Mouse (Mus musculus): Measurements from ENCODE around the gene Dph5. TPM values are rescaled to one million over a fixed set of nuclear protein-coding genes. Genes with fewer than 3 reads are reported as not detected.

Dph5 gene
- polyA plus RNA-seq, 1 experiment from 2014 or later = 15.4 TPM

DNA sequence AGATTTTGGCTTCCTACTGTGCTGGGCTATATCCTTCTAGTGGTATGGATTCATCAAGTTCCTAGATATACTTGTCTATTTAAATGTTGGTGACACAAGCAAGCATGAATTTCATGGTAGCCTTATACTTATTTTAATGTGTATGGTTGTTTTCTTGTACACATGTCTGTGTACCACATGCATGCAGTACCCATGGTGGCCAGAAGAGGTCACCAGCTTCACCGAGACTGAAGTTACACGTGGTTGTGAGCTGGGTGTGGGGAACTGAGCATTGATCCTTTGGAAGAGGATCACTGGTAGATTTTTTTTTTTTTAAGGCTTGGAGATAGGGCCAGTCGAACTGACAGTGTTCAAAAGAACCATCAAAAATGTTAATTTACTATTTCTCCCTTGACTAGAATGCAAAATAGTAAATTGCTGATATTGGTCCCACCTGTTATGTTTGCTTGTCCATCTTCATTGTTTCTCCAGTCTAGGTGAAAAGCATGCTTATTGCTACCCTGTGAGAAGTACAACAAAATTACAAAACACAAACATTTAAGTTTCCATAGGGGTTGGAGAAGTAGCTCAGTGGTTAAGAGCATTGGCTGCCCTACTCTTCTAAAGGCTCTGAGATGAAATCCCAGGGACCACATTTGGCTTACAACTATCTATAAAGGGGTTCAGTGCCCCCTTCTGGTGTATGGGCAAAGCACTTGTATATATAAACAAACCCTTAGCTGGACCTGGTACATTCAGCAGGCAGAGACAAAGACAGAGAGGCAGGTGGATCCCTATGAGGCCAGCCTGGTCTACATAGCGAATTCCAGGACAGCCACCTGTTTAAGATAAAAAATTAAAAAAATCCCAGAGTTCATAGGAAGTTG is 49.3 kb downstream of the Dph5 start:
- no peak for ATAC-seq (ENCODE audit: insufficient read depth)
- no peak overlapping the region for H3K4me2 ChIP-seq

GRCm38 (mm10) chr3:115937807-115938206 is 50.2 kb downstream of the Dph5 start:
- Histone ChIP-seq H3K27ac (replicated peaks) (no peak overlapping the region), H3K4me2 (no peak overlapping the region), H3K27me3 (no peaks in the 10 kb centered on the region), H3K36me3 (replicated peaks) (peaks cover 15% of the 10 kb centered on the region; the same call in 1 of the 2 replicates), H3K4me1 (replicated peaks) (no peaks in the 10 kb centered on the region), H3K4me3 (replicated peaks) (no peak overlapping the region), H3K9ac (no peak overlapping the region), H3K9me3 (replicated peaks) (no peaks in the 10 kb centered on the region)
- ATAC-seq (ENCODE audit: insufficient read depth) = no peak
- 81% methylated on average over 10 of the region's 10 CpGs for WGBS (ENCODE audit: insufficient replicate concordance)

More for the DNA sequence above, 49.3 kb downstream of the Dph5 start:
- H3K4me3 ChIP-seq (replicated peaks) = no peak overlapping the region
- 33% methylated on average over 4 of the region's 4 CpGs for WGBS (ENCODE audit: insufficient replicate concordance)
- no peaks in the 10 kb centered on the region for H3K4me1 ChIP-seq (replicated peaks)
- H3K9ac ChIP-seq = no peak overlapping the region
- no peak overlapping the region for H3K27ac ChIP-seq (replicated peaks)
- H3K27me3 ChIP-seq = no peaks in the 10 kb centered on the region
- H3K9me3 ChIP-seq (replicated peaks) = no peaks in the 10 kb centered on the region
- peaks cover 9% of the 10 kb centered on the region; the same call in 1 of the 2 replicates for H3K36me3 ChIP-seq (replicated peaks)

GRCm38 (mm10) chr3:115940510-115940909 is 52.9 kb downstream of the Dph5 start:
- Histone ChIP-seq H3K9ac (no peak overlapping the region), H3K27me3 (no peaks in the 10 kb centered on the region), H3K36me3 (replicated peaks) (peaks cover 28% of the 10 kb centered on the region), H3K4me2 (no peak overlapping the region), H3K4me3 (replicated peaks) (no peak overlapping the region), H3K4me1 (replicated peaks) (no peaks in the 10 kb centered on the region), H3K9me3 (replicated peaks) (no peaks in the 10 kb centered on the region), H3K27ac (replicated peaks) (no peak overlapping the region)
- 76% methylated on average over 4 of the region's 4 CpGs for WGBS (ENCODE audit: insufficient replicate concordance)
- no peak for ATAC-seq (ENCODE audit: insufficient read depth)

DNA sequence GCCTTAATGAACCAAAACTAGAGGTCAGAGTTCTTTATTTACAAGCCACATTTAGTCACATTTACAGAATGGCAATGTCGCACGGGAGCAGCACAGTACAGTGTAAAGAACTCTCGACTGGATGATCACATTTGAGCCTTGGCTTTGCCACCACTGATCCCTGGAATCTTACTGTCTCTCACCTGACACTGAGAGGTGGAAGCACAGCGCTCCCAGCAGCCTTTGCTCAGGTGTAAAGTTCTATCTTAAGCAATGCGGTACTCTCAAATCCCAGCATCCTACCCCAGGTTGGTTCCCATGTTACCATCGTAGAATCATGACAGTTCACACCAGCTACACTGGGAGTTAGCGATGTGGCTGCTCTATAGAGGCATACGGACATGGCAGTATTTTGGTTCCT is 53.8 kb downstream of the Dph5 start:
- 81% methylated on average over 8 of the region's 8 CpGs for WGBS (ENCODE audit: insufficient replicate concordance)
- no peak for ATAC-seq (ENCODE audit: insufficient read depth)
- Histone ChIP-seq H3K27me3 (no peaks in the 10 kb centered on the region), H3K4me3 (replicated peaks) (no peak overlapping the region), H3K9ac (no peak overlapping the region), H3K4me2 (no peak overlapping the region), H3K4me1 (replicated peaks) (0 out of 2 replicates have a peak, but pooled peaks cover 3% of the 10 kb centered on the region), H3K27ac (replicated peaks) (no peak overlapping the region), H3K36me3 (replicated peaks) (peaks cover 33% of the 10 kb centered on the region), H3K9me3 (replicated peaks) (no peaks in the 10 kb centered on the region)

DNA sequence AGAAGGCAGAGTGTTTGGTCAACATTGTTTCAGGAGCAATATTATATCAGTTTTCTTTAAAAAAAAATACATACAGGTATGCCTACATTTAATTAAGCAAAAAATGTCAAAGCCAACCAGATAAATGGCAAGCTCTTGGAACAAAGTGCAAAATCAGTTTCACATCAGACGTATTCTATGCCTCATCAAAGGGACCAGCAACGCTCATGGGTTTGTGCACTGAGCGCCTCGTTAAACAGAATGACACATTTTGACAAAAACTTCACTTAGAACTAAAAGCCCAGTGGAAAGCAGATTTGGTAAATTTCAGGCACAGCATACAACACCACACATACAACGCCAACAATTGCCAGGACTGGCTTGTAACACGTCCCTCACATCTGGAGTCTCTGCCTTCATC is 56.7 kb downstream of the Dph5 start:
- Histone ChIP-seq H3K4me2 (no peak overlapping the region), H3K27me3 (no peaks in the 10 kb centered on the region), H3K4me3 (replicated peaks) (no peak overlapping the region), H3K36me3 (replicated peaks) (peaks cover 34% of the 10 kb centered on the region), H3K4me1 (replicated peaks) (0 out of 2 replicates have a peak, but pooled peaks cover 3% of the 10 kb centered on the region), H3K27ac (replicated peaks) (no peak overlapping the region), H3K9me3 (replicated peaks) (no peaks in the 10 kb centered on the region), H3K9ac (no peak overlapping the region)
- 84% methylated on average over 6 of the region's 6 CpGs for WGBS (ENCODE audit: insufficient replicate concordance)
- no peak for ATAC-seq (ENCODE audit: insufficient read depth)

- peaks cover 3% of the 10 kb centered on the region; the same call in 1 of the 2 replicates for H3K4me1 ChIP-seq (replicated peaks)
- WGBS (ENCODE audit: insufficient replicate concordance) = 83% methylated on average over 8 of the region's 8 CpGs
- H3K27me3 ChIP-seq = no peaks in the 10 kb centered on the region
- peaks cover 38% of the 10 kb centered on the region for H3K36me3 ChIP-seq (replicated peaks)
- ATAC-seq (ENCODE audit: insufficient read depth) = no peak
- no peak overlapping the region for H3K27ac ChIP-seq (replicated peaks)
- no peaks in the 10 kb centered on the region for H3K9me3 ChIP-seq (replicated peaks)
- no peak overlapping the region for H3K9ac ChIP-seq
- no peak overlapping the region for H3K4me2 ChIP-seq
- no peak overlapping the region for H3K4me3 ChIP-seq (replicated peaks)
Observed at GRCm38 (mm10) chr3:115946272-115946671, 58.6 kb downstream of the Dph5 start.

DNA sequence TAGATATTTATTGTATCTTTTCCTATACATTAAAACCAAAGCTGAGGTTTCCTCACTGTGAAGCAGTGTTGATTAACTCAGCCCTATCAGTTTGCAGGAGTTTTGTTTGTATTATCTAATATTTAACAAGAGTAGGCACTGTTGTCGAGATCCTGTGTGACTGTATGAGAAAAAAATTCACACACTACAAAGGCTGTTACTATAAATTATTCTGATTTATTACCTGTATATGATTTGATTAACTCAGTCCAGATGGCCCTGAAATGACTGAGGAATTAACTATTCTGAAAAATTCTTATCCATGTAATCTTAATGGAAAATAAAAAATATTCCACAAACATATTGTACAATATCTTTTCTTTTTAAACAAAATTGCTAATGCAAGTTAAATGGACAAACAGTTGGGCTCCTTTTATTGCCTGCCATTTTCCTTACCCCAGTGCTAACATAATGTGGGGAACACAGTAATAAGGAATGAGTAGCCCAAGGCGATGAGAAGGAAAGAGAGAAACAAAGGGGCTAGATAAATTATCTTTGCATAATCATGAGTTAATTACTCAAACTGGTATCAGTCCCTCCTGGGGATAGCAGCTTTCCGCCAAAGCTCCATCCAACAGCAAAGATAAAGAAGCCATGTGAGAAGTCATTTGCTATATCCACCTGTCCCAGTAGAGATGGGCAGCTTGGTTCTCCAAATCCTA is 61.7 kb downstream of the Dph5 start:
- Histone ChIP-seq H3K27ac (replicated peaks) (no peak overlapping the region), H3K4me1 (replicated peaks) (peaks cover 3% of the 10 kb centered on the region; the same call in 1 of the 2 replicates), H3K4me3 (replicated peaks) (no peak overlapping the region), H3K9ac (no peak overlapping the region), H3K27me3 (no peaks in the 10 kb centered on the region), H3K36me3 (replicated peaks) (peaks cover 39% of the 10 kb centered on the region), H3K4me2 (no peak overlapping the region), H3K9me3 (replicated peaks) (no peaks in the 10 kb centered on the region)
- no peak for ATAC-seq (ENCODE audit: insufficient read depth)
- WGBS (ENCODE audit: insufficient replicate concordance) = 59% methylated on average over 3 of the region's 3 CpGs

DNA sequence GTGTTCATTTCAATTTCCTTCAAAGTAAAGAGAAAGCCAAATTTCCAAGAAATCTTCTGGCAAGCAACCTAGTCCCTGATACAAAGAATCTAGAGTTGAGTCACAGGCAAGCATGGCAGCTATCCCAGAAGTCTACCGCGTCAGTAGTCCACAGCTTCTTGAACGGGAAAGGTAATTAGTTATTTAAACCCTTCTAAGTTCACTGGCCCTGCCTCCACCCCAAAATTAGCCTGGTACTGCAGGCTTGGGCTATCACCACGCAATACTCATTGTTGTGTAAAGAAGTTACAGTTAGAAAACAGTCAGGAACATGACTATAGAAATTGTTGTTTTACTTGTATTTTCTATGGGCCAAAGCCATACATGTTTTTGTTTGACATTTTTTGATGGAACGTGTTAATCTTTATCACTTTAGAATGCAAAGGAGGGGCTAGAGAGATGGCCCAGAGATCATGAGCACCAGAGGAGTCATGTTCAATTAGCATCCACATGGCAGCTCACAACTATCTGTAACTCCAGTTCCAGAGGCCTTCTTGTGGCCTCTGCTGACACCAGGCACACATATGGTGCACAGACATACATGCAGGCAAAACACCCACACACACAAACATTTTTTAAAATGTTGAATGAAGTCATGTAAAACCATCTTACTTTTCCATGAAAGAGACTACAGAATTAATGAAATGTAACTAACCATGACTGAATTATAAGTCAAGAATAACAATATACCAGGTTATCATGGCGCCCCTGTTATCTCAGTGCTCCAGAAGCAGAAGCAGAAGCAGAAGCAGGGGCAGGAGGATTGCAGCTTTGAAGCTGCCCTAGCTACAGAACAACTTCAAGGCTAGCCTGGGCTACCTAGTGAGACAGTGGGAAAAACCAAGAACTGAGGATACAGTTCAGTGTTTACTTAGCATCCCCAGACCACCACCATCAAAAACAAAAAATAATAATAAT is 62.6 kb downstream of the Dph5 start:
- Histone ChIP-seq H3K27me3 (no peaks in the 10 kb centered on the region), H3K4me2 (no peak overlapping the region), H3K27ac (replicated peaks) (no peak overlapping the region), H3K4me3 (replicated peaks) (no peak overlapping the region), H3K36me3 (replicated peaks) (peaks cover 35% of the 10 kb centered on the region), H3K4me1 (replicated peaks) (peaks cover 3% of the 10 kb centered on the region; the same call in 1 of the 2 replicates), H3K9ac (no peak overlapping the region), H3K9me3 (replicated peaks) (no peaks in the 10 kb centered on the region)
- no peak for ATAC-seq (ENCODE audit: insufficient read depth)
- WGBS (ENCODE audit: insufficient replicate concordance) = 76% methylated on average over 6 of the region's 6 CpGs

GRCm38 (mm10) chr3:115951221-115951620 is 63.6 kb downstream of the Dph5 start:
- no peak overlapping the region for H3K4me3 ChIP-seq (replicated peaks)
- H3K9me3 ChIP-seq (replicated peaks) = no peaks in the 10 kb centered on the region
- H3K36me3 ChIP-seq (replicated peaks) = peaks cover 29% of the 10 kb centered on the region
- ATAC-seq (ENCODE audit: insufficient read depth) = no peak
- peaks cover 2% of the 10 kb centered on the region; the same call in 1 of the 2 replicates for H3K4me1 ChIP-seq (replicated peaks)
- 51% methylated on average over 3 of the region's 3 CpGs for WGBS (ENCODE audit: insufficient replicate concordance)
- no peak overlapping the region for H3K9ac ChIP-seq
- H3K27ac ChIP-seq (replicated peaks) = no peak overlapping the region
- H3K27me3 ChIP-seq = no peaks in the 10 kb centered on the region
- no peak overlapping the region for H3K4me2 ChIP-seq

GRCm38 (mm10) chr3:115952356-115952755 is 64.7 kb downstream of the Dph5 start:
- H3K4me2 ChIP-seq = no peak overlapping the region
- no peaks in the 10 kb centered on the region for H3K27me3 ChIP-seq
- H3K9ac ChIP-seq = no peak overlapping the region
- H3K27ac ChIP-seq (replicated peaks) = no peak overlapping the region
- WGBS (ENCODE audit: insufficient replicate concordance) = 75% methylated on average over 4 of the region's 4 CpGs
- no peaks in the 10 kb centered on the region; the same call in 1 of the 2 replicates for H3K4me1 ChIP-seq (replicated peaks)
- no peak for ATAC-seq (ENCODE audit: insufficient read depth)
- H3K36me3 ChIP-seq (replicated peaks) = peaks cover 30% of the 10 kb centered on the region
- no peaks in the 10 kb centered on the region for H3K9me3 ChIP-seq (replicated peaks)
- H3K4me3 ChIP-seq (replicated peaks) = no peak overlapping the region
